Mouse (Mus musculus): ENCODE results near the gene Rprd2. TPM values are rescaled to one million over a fixed set of nuclear protein-coding genes. Genes with fewer than 3 reads are reported as not detected.

Rprd2 gene
- polyA plus RNA-seq (2012; ENCODE audit: low replicate concordance): 12.1 and 12.8 TPM in 2 replicates

DNA sequence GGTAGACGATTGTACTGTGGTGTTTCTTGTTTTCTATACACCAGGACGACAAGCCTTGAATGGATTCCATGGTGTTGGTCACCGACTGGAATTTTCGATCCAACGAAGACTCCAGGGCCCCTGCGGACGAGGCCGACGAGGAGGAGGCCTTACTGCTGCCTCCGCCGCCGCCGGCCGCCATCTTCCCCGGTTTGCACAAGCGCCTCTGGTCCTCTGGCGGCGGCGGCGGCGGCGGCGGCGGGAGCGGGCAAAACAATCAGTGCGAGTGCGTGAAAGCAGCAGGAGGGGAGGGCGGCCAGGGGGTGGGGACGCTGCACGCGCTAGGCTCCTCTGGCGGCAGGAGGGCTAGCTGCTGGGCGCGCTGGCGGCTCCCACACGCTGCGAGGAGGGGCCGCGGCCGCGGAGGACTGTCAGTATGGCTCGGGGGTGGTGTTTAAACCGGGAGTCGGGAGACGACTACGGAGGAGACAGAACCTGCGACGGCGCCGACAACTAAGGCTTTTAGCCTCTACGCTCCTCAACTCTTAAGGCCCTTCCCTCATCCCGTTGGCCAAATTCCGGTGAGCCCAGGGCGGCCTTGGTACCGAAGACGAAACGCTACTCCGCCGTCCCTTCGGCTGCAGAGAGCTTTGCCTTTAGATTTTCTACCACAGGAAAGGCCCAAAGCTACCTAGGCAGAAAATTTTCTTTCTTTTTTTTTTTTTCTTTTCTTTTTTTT, at the start of gene Rprd2:
Gene Rprd2, minus strand, starts transcription at position 293 of the 718 bp plus-strand sequence.

DNA sequence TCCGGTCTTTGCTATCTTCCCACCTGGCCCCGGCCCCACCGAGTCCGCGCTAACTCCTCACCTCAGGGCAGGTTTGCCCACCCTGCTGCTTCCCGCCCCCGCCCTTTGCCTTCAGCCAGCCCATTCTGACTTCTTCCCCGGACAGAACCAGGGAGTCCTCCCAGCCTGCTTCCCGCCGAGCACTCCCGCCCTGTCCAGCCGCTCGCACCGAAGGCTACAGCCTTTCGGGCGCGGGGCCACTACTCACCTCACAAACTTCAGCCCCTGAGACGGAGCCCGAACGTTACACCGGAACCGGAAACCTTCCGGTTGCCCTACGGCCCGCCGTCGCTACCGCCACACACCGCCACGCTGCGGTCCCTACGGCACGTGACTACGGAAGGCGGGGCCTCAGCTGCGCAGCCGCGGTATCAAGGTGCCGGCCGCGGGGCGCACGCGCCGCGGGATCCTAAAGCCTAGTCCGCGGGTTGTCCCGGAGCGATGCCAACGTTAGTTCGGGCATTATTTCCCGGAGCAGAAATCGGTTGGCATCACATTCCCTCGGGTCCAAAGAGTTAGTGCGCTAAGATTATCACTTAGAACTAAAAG, 36.9 kb upstream of the Rprd2 start, which contains the start of gene Prpf3:
Gene Prpf3, minus strand, starts transcription at position 384 of the 588 bp plus-strand sequence.

DNA sequence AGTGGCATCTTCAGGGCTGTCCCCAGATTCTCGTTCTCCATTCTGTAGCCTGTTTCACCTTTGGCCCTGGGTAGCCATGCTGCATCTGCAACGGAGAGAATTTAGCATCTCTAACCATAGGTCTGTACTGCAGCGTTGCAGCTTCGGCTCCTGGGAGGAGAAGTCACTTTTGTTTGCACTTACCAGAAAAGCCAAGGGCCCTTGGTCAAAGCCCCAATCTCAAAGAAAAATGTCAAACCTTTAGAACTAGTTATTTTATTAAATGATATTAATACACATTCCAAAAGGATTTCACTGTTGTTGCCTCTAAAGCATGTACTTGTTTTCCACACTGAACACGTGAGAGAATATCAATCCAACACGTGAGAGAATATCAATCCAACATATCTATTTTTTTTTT, 58.6 kb downstream of the Rprd2 start, which contains the start of gene Tars2:
Gene Tars2, minus strand, starts transcription at position 101 of the 400 bp plus-strand sequence.

DNA sequence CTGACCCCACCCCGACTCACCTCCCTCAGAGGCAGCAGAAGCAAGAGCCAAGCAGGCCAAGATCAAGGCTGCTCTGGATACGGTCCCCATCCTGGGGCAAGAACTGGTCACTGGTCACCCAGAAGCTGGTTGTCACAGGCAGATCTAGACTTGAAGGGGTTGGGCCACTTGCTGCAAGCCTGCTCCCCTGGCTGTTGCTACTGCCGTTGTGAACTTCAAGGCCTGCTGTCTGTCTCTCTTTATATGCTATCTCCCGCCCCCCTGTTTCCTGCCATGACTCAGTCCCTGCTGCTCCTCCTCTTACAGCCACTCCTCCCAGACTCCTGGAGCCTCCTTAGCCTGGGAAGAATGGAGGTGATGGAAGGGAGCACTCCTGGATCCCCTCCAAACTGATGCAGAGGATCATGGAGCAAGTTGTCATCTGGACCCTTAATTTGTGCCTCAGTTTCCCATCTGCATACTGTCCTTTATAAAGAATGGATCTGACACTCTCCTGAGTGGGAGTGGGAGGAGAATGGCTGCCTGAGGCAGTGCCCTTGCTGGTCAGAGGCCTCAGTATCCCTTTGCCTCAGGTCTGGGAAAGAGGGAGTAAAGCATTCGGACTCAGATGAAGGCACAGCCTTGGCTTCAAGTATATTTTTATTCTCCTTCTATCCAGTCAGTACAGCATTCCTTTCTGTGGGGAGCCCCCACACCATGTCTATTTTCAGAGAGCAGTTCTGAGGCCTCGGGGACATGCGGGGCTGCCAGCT, 79.1 kb downstream of the Rprd2 start, which contains the start of gene Ecm1:
Gene Ecm1, minus strand, starts transcription at position 217 of the 752 bp plus-strand sequence.

Other genes starting within 250 kb of the Rprd2 start
- gene Golph3l, start 229.9 kb downstream of the Rprd2 start, polyA plus RNA-seq (2012; ENCODE audit: low replicate concordance): 2.8 and 2.9 TPM in 2 replicates
- 33.7 and 38.0 TPM in 2 replicates for gene Ensa, start 193.9 kb downstream of the Rprd2 start, polyA plus RNA-seq (2012; ENCODE audit: low replicate concordance)
- gene Mcl1, start 160.1 kb downstream of the Rprd2 start, polyA plus RNA-seq (2012; ENCODE audit: low replicate concordance): 463 and 1,409 TPM in 2 replicates
- 5.4 and 10.2 TPM in 2 replicates for gene Adamtsl4, start 130.9 kb downstream of the Rprd2 start, polyA plus RNA-seq (2012; ENCODE audit: low replicate concordance)
- 26.6 and 28.3 TPM in 2 replicates for gene Ecm1, start 79.3 kb downstream of the Rprd2 start, polyA plus RNA-seq (2012; ENCODE audit: low replicate concordance)
- 5.9 and 30.1 TPM in 2 replicates for gene Tars2, start 58.7 kb downstream of the Rprd2 start, polyA plus RNA-seq (2012; ENCODE audit: low replicate concordance)
- 5.2 and 7.3 TPM in 2 replicates for gene Prpf3, start 37.0 kb upstream of the Rprd2 start, polyA plus RNA-seq (2012; ENCODE audit: low replicate concordance)
- gene Mrps21, start 52.7 kb upstream of the Rprd2 start, polyA plus RNA-seq (2012; ENCODE audit: low replicate concordance): 12.2 and 207 TPM in 2 replicates
- 3.7 and 4.7 TPM in 2 replicates for gene Ciart, start 63.4 kb upstream of the Rprd2 start, polyA plus RNA-seq (2012; ENCODE audit: low replicate concordance)
- gene BC028528, start 73.1 kb upstream of the Rprd2 start, polyA plus RNA-seq (2012; ENCODE audit: low replicate concordance): 4.3 and 9.3 TPM in 2 replicates
- 131 and 202 TPM in 2 replicates for gene Aph1a, start 75.1 kb upstream of the Rprd2 start, polyA plus RNA-seq (2012; ENCODE audit: low replicate concordance)
- not detected in 2 replicates for gene Car14, start 85.8 kb upstream of the Rprd2 start, polyA plus RNA-seq (2012; ENCODE audit: low replicate concordance)
- 31.7 and 176 TPM in 2 replicates for gene Anp32e, start 110.4 kb upstream of the Rprd2 start, polyA plus RNA-seq (2012; ENCODE audit: low replicate concordance)
- 477 and 734 TPM in 2 replicates for gene Plekho1, start 177.1 kb upstream of the Rprd2 start, polyA plus RNA-seq (2012; ENCODE audit: low replicate concordance)
- gene Vps45, start 239.6 kb upstream of the Rprd2 start, polyA plus RNA-seq (2012; ENCODE audit: low replicate concordance): 3.7 and 6.5 TPM in 2 replicates

Data from hematopoietic multipotent progenitor cell, adult 10-12 weeks (in vitro differentiated cells).